Mouse (Mus musculus) hindbrain, embryonic 16.5 days (tissue): Measurements from ENCODE around the gene Nup54. TPM values are rescaled to one million over a fixed set of nuclear protein-coding genes. Genes with fewer than 3 reads are reported as not detected.

Experiments
- ATAC-seq: fragments of 200-750 bp; cut with Nextera tagmentation; 2 replicates; pipeline ENCODE4 v1.8.0; 2017; ENCODE audit warnings: moderate TSS enrichment, moderate library complexity
- H3K27ac ChIP-seq: fragments of 300-500 bp; sonication (generic); 2 replicates; pipeline ENCODE4 v1.5.1; 2014; ENCODE audit warnings: low read depth, mild to moderate bottlenecking, control low read depth, low read length, moderate library complexity
- H3K27me3 ChIP-seq: fragments of 300-500 bp; sonication (generic); replicated peaks from 2 replicates; pipeline ENCODE4 v1.6.1; 2014; ENCODE audit warnings: low read length; ENCODE audit not compliant: control insufficient read depth, insufficient read depth
- H3K36me3 ChIP-seq: fragments of 300-500 bp; sonication (generic); 2 replicates; pipeline ENCODE4 v1.6.1; 2014; ENCODE audit warnings: mild to moderate bottlenecking, low read length, moderate library complexity, mixed read lengths; ENCODE audit not compliant: control insufficient read depth, insufficient read depth
- H3K4me1 ChIP-seq: fragments of 300-500 bp; sonication (generic); 2 replicates; pipeline ENCODE4 v1.6.1; 2014; ENCODE audit warnings: low read depth, low read length; ENCODE audit not compliant: control insufficient read depth, insufficient read depth
- H3K4me2 ChIP-seq: fragments of 300-500 bp; sonication (generic); 2 replicates; pipeline ENCODE4 v1.6.1; 2014; ENCODE audit warnings: mild to moderate bottlenecking, low read length, control low read depth, moderate library complexity
- H3K4me3 ChIP-seq: fragments of 300-500 bp; sonication (generic); 2 replicates; pipeline ENCODE4 v1.5.1; 2014; ENCODE audit warnings: mild to moderate bottlenecking, low read length, control low read depth, moderate library complexity
- H3K9ac ChIP-seq: fragments of 300-500 bp; sonication (generic); 2 replicates; pipeline ENCODE4 v1.6.1; 2014; ENCODE audit warnings: low read depth, mild to moderate bottlenecking, control low read depth, low read length, moderate library complexity
- H3K9me3 ChIP-seq: fragments of 300-500 bp; sonication (generic); 2 replicates; pipeline ENCODE4 v1.6.1; 2014; ENCODE audit warnings: mild to moderate bottlenecking, low read length, moderate library complexity; ENCODE audit not compliant: control insufficient read depth
- WGBS: fragments of 180-500 bp; shearing (Covaris S2); extraction: QIAGEN DNeasy Blood & Tissue Kit; methylation state at CpG from one replicate; pipeline ENCODE4 v1.1.7; 2014; 5-methylcytosine and 5-hydroxymethylcytosine counted together
- polyA plus RNA-seq: library from polyadenylated mRNA; unstranded; fragments of >200 nt; fragmentation: Nextera tagmentation; extraction: Ambion mirVana; gene quantifications from 2 replicates; pipeline ENCODE4 v1.2.1, GENCODE M21; 2015

Nup54 gene
- polyA plus RNA-seq, 1 experiment from 2014 or later = 58.3 TPM

GRCm38 (mm10) chr5:92403562-92404399 lies 31.2 kb downstream of the Nup54 start:
- H3K27me3 ChIP-seq = no peaks in the 10 kb centered on the region
- 59% methylated on average over 10 of the region's 10 CpGs for WGBS
- H3K27ac ChIP-seq = no peak overlapping the region
- H3K36me3 ChIP-seq = no peaks in the 10 kb centered on the region
- no peaks in the 10 kb centered on the region for H3K4me1 ChIP-seq
- H3K4me2 ChIP-seq = no peak overlapping the region
- H3K4me3 ChIP-seq = no peak overlapping the region
- no peaks in the 10 kb centered on the region for H3K9me3 ChIP-seq
- no peak for ATAC-seq
- no peak overlapping the region for H3K9ac ChIP-seq

- ATAC-seq = no peak
- Histone ChIP-seq H3K27ac (no peak overlapping the region), H3K9me3 (no peaks in the 10 kb centered on the region), H3K9ac (no peak overlapping the region), H3K4me2 (no peak overlapping the region), H3K4me1 (no peaks in the 10 kb centered on the region), H3K27me3 (no peaks in the 10 kb centered on the region), H3K36me3 (no peaks in the 10 kb centered on the region), H3K4me3 (no peak overlapping the region)
- WGBS = 72% methylated on average over 9 of the region's 9 CpGs
These were observed 32.2 kb downstream of the Nup54 start for GRCm38 (mm10) chr5:92402816-92403215.

- no peaks in the 10 kb centered on the region for H3K36me3 ChIP-seq
- H3K9me3 ChIP-seq = no peaks in the 10 kb centered on the region
- H3K4me3 ChIP-seq = no peak overlapping the region
- peak; percentile 86 for ATAC-seq
- WGBS = 22% methylated on average over 5 of the region's 5 CpGs
- no peaks in the 10 kb centered on the region for H3K4me1 ChIP-seq
- peaks cover 2% of the 10 kb centered on the region; the same call in 1 of the 2 replicates for H3K27me3 ChIP-seq
- H3K9ac ChIP-seq = no peak overlapping the region
- no peak overlapping the region for H3K4me2 ChIP-seq
- no peak overlapping the region for H3K27ac ChIP-seq
These were observed 36.9 kb downstream of the Nup54 start for GRCm38 (mm10) chr5:92398153-92398552.

- WGBS = 92% methylated on average over 6 of the region's 6 CpGs
- Histone ChIP-seq H3K4me1 (peaks cover 3% of the 10 kb centered on the region; the same call in 1 of the 2 replicates), H3K27me3 (peaks cover 7% of the 10 kb centered on the region; the same call in 1 of the 2 replicates), H3K4me3 (no peak overlapping the region), H3K36me3 (no peaks in the 10 kb centered on the region), H3K4me2 (no peak overlapping the region), H3K27ac (no peak overlapping the region), H3K9me3 (no peaks in the 10 kb centered on the region), H3K9ac (no peak overlapping the region)
- 0 out of 2 replicates have a peak, but pooled peaks have one; percentile 12 for ATAC-seq
These were observed 38.5 kb downstream of the Nup54 start for GRCm38 (mm10) chr5:92396476-92396875.

GRCm38 (mm10) chr5:92395764-92396163 lies 39.3 kb downstream of the Nup54 start:
- Histone ChIP-seq H3K4me3 (no peak overlapping the region), H3K27ac (no peak overlapping the region), H3K36me3 (no peaks in the 10 kb centered on the region), H3K9me3 (no peaks in the 10 kb centered on the region), H3K27me3 (peaks cover 9% of the 10 kb centered on the region; the same call in 1 of the 2 replicates), H3K4me1 (peaks cover 3% of the 10 kb centered on the region; the same call in 1 of the 2 replicates), H3K4me2 (no peak overlapping the region), H3K9ac (no peak overlapping the region)
- no peak for ATAC-seq
- 94% methylated on average over 3 of the region's 3 CpGs for WGBS

- H3K27ac ChIP-seq = no peak overlapping the region
- H3K4me2 ChIP-seq = no peak overlapping the region
- WGBS = 60% methylated on average over 10 of the region's 10 CpGs
- no peak overlapping the region for H3K4me3 ChIP-seq
- no peak for ATAC-seq
- H3K36me3 ChIP-seq = no peaks in the 10 kb centered on the region
- H3K9ac ChIP-seq = no peak overlapping the region
- peaks cover 3% of the 10 kb centered on the region; the same call in 1 of the 2 replicates for H3K4me1 ChIP-seq
- peaks cover 9% of the 10 kb centered on the region; the same call in 1 of the 2 replicates for H3K27me3 ChIP-seq
- H3K9me3 ChIP-seq = no peaks in the 10 kb centered on the region
These were observed 41.2 kb downstream of the Nup54 start for GRCm38 (mm10) chr5:92393863-92394262.

- H3K9ac ChIP-seq = no peak overlapping the region
These were observed 42.5 kb downstream of the Nup54 start for GRCm38 (mm10) chr5:92392542-92392941.

GRCm38 (mm10) chr5:92390615-92391014 lies 44.4 kb downstream of the Nup54 start:
- H3K4me2 ChIP-seq = no peak overlapping the region
- WGBS = 88% methylated on average over 8 of the region's 8 CpGs
- H3K4me3 ChIP-seq = no peak overlapping the region
- peaks cover 3% of the 10 kb centered on the region; the same call in 1 of the 2 replicates for H3K4me1 ChIP-seq
- H3K27ac ChIP-seq = no peak overlapping the region
- H3K27me3 ChIP-seq = peaks cover 9% of the 10 kb centered on the region; the same call in 1 of the 2 replicates
- H3K9ac ChIP-seq = no peak overlapping the region
- no peaks in the 10 kb centered on the region for H3K36me3 ChIP-seq
- no peak for ATAC-seq
- H3K9me3 ChIP-seq = no peaks in the 10 kb centered on the region

More at GRCm38 (mm10) chr5:92392542-92392941, 42.5 kb downstream of the Nup54 start:
- Histone ChIP-seq H3K36me3 (no peaks in the 10 kb centered on the region), H3K27me3 (peaks cover 9% of the 10 kb centered on the region; the same call in 1 of the 2 replicates), H3K4me1 (peaks cover 3% of the 10 kb centered on the region; the same call in 1 of the 2 replicates), H3K9me3 (no peaks in the 10 kb centered on the region), H3K4me2 (peak overlapping the region; percentile 40), H3K4me3 (peak overlapping the region; percentile 23), H3K27ac (no peak overlapping the region)
- 47% methylated on average over 18 of the region's 18 CpGs for WGBS
- ATAC-seq = no peak

- Histone ChIP-seq H3K4me1 (peaks cover 3% of the 10 kb centered on the region; the same call in 1 of the 2 replicates), H3K4me2 (no peak overlapping the region), H3K36me3 (no peaks in the 10 kb centered on the region), H3K9ac (no peak overlapping the region), H3K27ac (no peak overlapping the region), H3K27me3 (peaks cover 9% of the 10 kb centered on the region; the same call in 1 of the 2 replicates), H3K9me3 (no peaks in the 10 kb centered on the region), H3K4me3 (no peak overlapping the region)
- no peak for ATAC-seq
- 77% methylated on average over 2 of the region's 2 CpGs for WGBS
These were observed 45.0 kb downstream of the Nup54 start for GRCm38 (mm10) chr5:92389977-92390376.
